Mouse (Mus musculus) bone marrow macrophage, adult 2 months (primary cell): Measurements from ENCODE around the gene 5530401A14Rik.

ENCODE experiments used
- CTCF ChIP-seq: IDR thresholded peaks from 2 replicates; pipeline ENCODE4 v1.5.1; 2012; ENCODE audit warnings: low read depth, mild to moderate bottlenecking, low read length, moderate library complexity
- POLR2A ChIP-seq: IDR thresholded peaks from 2 replicates; pipeline ENCODE4 v1.6.1; 2012; ENCODE audit warnings: mild to moderate bottlenecking, low read depth, low read length, borderline replicate concordance

DNA sequence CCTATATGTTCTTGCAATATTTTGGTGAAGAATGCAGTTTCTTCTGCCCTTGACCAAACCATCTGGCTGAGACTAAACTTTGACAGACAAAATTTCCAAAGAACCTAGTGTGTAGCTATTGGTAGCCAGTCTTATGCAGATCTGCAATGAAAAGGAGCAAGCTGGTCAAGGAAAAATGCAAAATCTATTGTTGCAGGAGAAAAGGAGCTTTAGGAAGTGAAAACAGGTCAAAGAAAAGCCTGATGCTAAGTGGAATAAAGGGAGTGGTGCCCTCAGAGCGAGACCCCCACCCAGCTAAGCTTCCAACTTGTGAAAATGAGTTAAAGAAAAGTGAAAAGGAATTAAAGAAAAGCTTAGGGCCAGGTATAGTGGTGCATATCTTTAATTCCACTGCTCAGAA is 28.1 kb upstream of the 5530401A14Rik start:
- TF ChIP-seq POLR2A (no peak), CTCF (no peak)
